Mouse (Mus musculus): ENCODE measurements around the gene Kat7. TPM values are rescaled to one million over a fixed set of nuclear protein-coding genes. Genes with fewer than 3 reads are reported as not detected.

Kat7 gene
- polyA plus RNA-seq (2015; fragmentation: Nextera tagmentation; extraction: Ambion mirVana), result 43.3 and 51.3 TPM in 2 replicates

GRCm38 (mm10) chr11:95310007-95310647 is at the start of gene Kat7:
Gene Kat7 (minus strand): TSS chr11:95310246.
- Histone ChIP-seq H3K27me3 (no peaks in the 10 kb centered on the region), H3K4me3 (peak within 1 kb of the TSS; percentile 96), H3K36me3 (peaks cover 9% of the 10 kb centered on the region), H3K4me2 (peak within 1 kb of the TSS; percentile 73), H3K4me1 (replicated peaks) (peaks cover 23% of the 10 kb centered on the region), H3K9ac (peak within 1 kb of the TSS; percentile 98), H3K9me3 (replicated peaks) (no peaks in the 10 kb centered on the region), H3K27ac (peak within 1 kb of the TSS; percentile 98)
- ATAC-seq (replicated peaks; ENCODE audit: insufficient number of reproducible peaks, insufficient read depth, low FRiP score, low read depth), result peak; percentile 93
- under 1% methylated on average over 42 of the region's 42 CpGs for WGBS

DNA sequence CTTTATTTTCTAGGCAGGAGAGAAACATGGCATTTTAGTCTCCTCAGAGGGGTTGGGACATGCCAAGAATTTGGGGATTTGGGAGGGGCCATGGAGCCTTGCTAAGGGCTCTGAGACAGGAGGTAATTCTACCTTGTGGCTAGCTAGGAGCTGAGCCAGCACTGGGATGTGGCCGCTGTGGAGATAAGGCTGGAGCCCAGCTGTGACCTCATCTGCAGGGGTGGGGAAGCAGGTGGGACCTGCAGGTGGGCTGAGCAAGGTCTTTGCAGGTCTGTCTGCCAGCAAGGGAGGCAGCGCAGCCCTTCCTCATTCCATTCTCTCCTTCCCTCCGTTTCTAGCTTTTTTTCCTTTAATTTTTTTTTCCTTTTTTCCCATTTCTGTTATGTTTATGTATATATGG is 48.2 kb upstream of the Kat7 start:
- H3K9me3 ChIP-seq (replicated peaks), result no peaks in the 10 kb centered on the region
- H3K4me2 ChIP-seq, result no peak overlapping the region
- no peaks in the 10 kb centered on the region for H3K27me3 ChIP-seq
- WGBS, result 49% methylated on average over 3 of the region's 3 CpGs
- peaks cover 26% of the 10 kb centered on the region for H3K4me1 ChIP-seq (replicated peaks)
- H3K36me3 ChIP-seq, result no peaks in the 10 kb centered on the region
- H3K9ac ChIP-seq, result no peak overlapping the region
- H3K4me3 ChIP-seq, result no peak overlapping the region
- H3K27ac ChIP-seq, result no peak overlapping the region
- ATAC-seq (replicated peaks; ENCODE audit: insufficient number of reproducible peaks, insufficient read depth, low FRiP score, low read depth), result no peak

- no peak overlapping the region for H3K4me3 ChIP-seq
- no peaks in the 10 kb centered on the region for H3K9me3 ChIP-seq (replicated peaks)
- peak overlapping the region; percentile 16 for H3K4me2 ChIP-seq
- no peaks in the 10 kb centered on the region for H3K27me3 ChIP-seq
- H3K27ac ChIP-seq, result peak overlapping the region; percentile 28; the same call in 1 of the 2 replicates
- ATAC-seq (replicated peaks; ENCODE audit: insufficient number of reproducible peaks, insufficient read depth, low FRiP score, low read depth), result peak; percentile 65; the same call in 1 of the 2 replicates
- H3K36me3 ChIP-seq, result no peaks in the 10 kb centered on the region
- H3K9ac ChIP-seq, result peak overlapping the region; percentile 4; the same call in 1 of the 2 replicates
- WGBS, result 42% methylated on average over 17 of the region's 17 CpGs
- H3K4me1 ChIP-seq (replicated peaks), result peaks cover 26% of the 10 kb centered on the region
Measured at GRCm38 (mm10) chr11:95356469-95357273, 46.6 kb upstream of the Kat7 start.

GRCm38 (mm10) chr11:95356039-95356438 is 46.0 kb upstream of the Kat7 start:
- no peak overlapping the region; the same call in 1 of the 2 replicates for H3K4me2 ChIP-seq
- ATAC-seq (replicated peaks; ENCODE audit: insufficient number of reproducible peaks, insufficient read depth, low FRiP score, low read depth), result no peak
- no peak overlapping the region for H3K4me3 ChIP-seq
- H3K9me3 ChIP-seq (replicated peaks), result no peaks in the 10 kb centered on the region
- H3K4me1 ChIP-seq (replicated peaks), result peaks cover 26% of the 10 kb centered on the region
- no peak overlapping the region for H3K9ac ChIP-seq
- H3K36me3 ChIP-seq, result no peaks in the 10 kb centered on the region
- no peaks in the 10 kb centered on the region for H3K27me3 ChIP-seq
- H3K27ac ChIP-seq, result no peak overlapping the region
- WGBS, result 76% methylated on average over 7 of the region's 7 CpGs

DNA sequence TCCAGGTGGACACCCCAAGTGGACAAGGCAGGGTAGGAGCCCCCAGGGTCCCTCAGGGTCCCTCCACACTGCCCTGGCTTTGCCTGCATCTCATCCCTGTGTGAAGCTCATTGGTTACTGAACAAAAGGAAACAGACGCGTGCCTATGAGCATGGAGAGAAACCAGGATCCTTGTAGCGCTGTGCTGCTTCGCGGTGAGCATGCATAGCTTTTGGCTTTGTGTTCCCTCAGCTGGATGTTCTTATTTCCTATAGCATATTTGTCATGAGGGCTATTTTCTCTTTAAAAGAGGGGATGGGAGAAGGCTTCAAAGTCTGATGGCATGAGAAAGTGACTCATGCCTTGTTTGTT is 45.6 kb upstream of the Kat7 start:
- no peaks in the 10 kb centered on the region for H3K9me3 ChIP-seq (replicated peaks)
- H3K27me3 ChIP-seq, result no peaks in the 10 kb centered on the region
- 88% methylated on average over 5 of the region's 5 CpGs for WGBS
- peak overlapping the region; percentile 33; the same call in 1 of the 2 replicates for H3K4me2 ChIP-seq
- no peak overlapping the region for H3K4me3 ChIP-seq
- no peak for ATAC-seq (replicated peaks; ENCODE audit: insufficient number of reproducible peaks, insufficient read depth, low FRiP score, low read depth)
- H3K36me3 ChIP-seq, result no peaks in the 10 kb centered on the region
- no peak overlapping the region for H3K27ac ChIP-seq
- no peak overlapping the region for H3K9ac ChIP-seq
- peaks cover 26% of the 10 kb centered on the region for H3K4me1 ChIP-seq (replicated peaks)

- no peaks in the 10 kb centered on the region for H3K36me3 ChIP-seq
- no peak overlapping the region for H3K4me3 ChIP-seq
- H3K4me2 ChIP-seq, result peak overlapping the region; percentile 33; the same call in 1 of the 2 replicates
- H3K9me3 ChIP-seq (replicated peaks), result no peaks in the 10 kb centered on the region
- 74% methylated on average over 12 of the region's 12 CpGs for WGBS
- peaks cover 26% of the 10 kb centered on the region for H3K4me1 ChIP-seq (replicated peaks)
- no peak for ATAC-seq (replicated peaks; ENCODE audit: insufficient number of reproducible peaks, insufficient read depth, low FRiP score, low read depth)
- no peak overlapping the region for H3K9ac ChIP-seq
- H3K27ac ChIP-seq, result no peak overlapping the region
- H3K27me3 ChIP-seq, result no peaks in the 10 kb centered on the region
Measured at GRCm38 (mm10) chr11:95354945-95355660, 45.1 kb upstream of the Kat7 start.

- no peak for ATAC-seq (replicated peaks; ENCODE audit: insufficient number of reproducible peaks, insufficient read depth, low FRiP score, low read depth)
- Histone ChIP-seq H3K36me3 (no peaks in the 10 kb centered on the region), H3K9ac (no peak overlapping the region), H3K27me3 (no peaks in the 10 kb centered on the region), H3K4me1 (replicated peaks) (peaks cover 26% of the 10 kb centered on the region), H3K4me3 (no peak overlapping the region), H3K4me2 (no peak overlapping the region), H3K9me3 (replicated peaks) (no peaks in the 10 kb centered on the region), H3K27ac (no peak overlapping the region)
- 83% methylated on average over 14 of the region's 14 CpGs for WGBS
Measured at GRCm38 (mm10) chr11:95354228-95354944, 44.3 kb upstream of the Kat7 start.

- 73% methylated on average over 9 of the region's 9 CpGs for WGBS
Measured at GRCm38 (mm10) chr11:95353226-95353625, 43.2 kb upstream of the Kat7 start.

GRCm38 (mm10) chr11:95352686-95353085 is 42.6 kb upstream of the Kat7 start:
- no peak overlapping the region for H3K9ac ChIP-seq
- WGBS, result 88% methylated on average over 2 of the region's 2 CpGs
- H3K9me3 ChIP-seq (replicated peaks), result no peaks in the 10 kb centered on the region
- no peak overlapping the region for H3K4me2 ChIP-seq
- H3K4me1 ChIP-seq (replicated peaks), result peaks cover 23% of the 10 kb centered on the region
- H3K27me3 ChIP-seq, result no peaks in the 10 kb centered on the region
- no peaks in the 10 kb centered on the region for H3K36me3 ChIP-seq
- H3K4me3 ChIP-seq, result no peak overlapping the region
- no peak overlapping the region for H3K27ac ChIP-seq
- ATAC-seq (replicated peaks; ENCODE audit: insufficient number of reproducible peaks, insufficient read depth, low FRiP score, low read depth), result no peak

More at GRCm38 (mm10) chr11:95353226-95353625, 43.2 kb upstream of the Kat7 start:
- H3K27ac ChIP-seq, result no peak overlapping the region
- H3K4me2 ChIP-seq, result no peak overlapping the region
- no peak overlapping the region for H3K4me3 ChIP-seq
- H3K9ac ChIP-seq, result no peak overlapping the region
- no peaks in the 10 kb centered on the region for H3K27me3 ChIP-seq
- H3K9me3 ChIP-seq (replicated peaks), result no peaks in the 10 kb centered on the region
- peaks cover 26% of the 10 kb centered on the region for H3K4me1 ChIP-seq (replicated peaks)
- ATAC-seq (replicated peaks; ENCODE audit: insufficient number of reproducible peaks, insufficient read depth, low FRiP score, low read depth), result no peak
- no peaks in the 10 kb centered on the region for H3K36me3 ChIP-seq

GRCm38 (mm10) chr11:95350960-95351359 is 40.9 kb upstream of the Kat7 start:
- H3K4me1 ChIP-seq (replicated peaks), result peaks cover 9% of the 10 kb centered on the region
- no peak overlapping the region for H3K27ac ChIP-seq
- H3K4me3 ChIP-seq, result no peak overlapping the region
- 75% methylated on average over 3 of the region's 3 CpGs for WGBS
- ATAC-seq (replicated peaks; ENCODE audit: insufficient number of reproducible peaks, insufficient read depth, low FRiP score, low read depth), result no peak
- H3K36me3 ChIP-seq, result peaks cover 4% of the 10 kb centered on the region; the same call in 1 of the 2 replicates
- H3K9ac ChIP-seq, result 0 out of 2 replicates have a peak overlapping the region, but pooled peaks have one; percentile 9
- no peaks in the 10 kb centered on the region for H3K9me3 ChIP-seq (replicated peaks)
- H3K27me3 ChIP-seq, result no peaks in the 10 kb centered on the region
- H3K4me2 ChIP-seq, result no peak overlapping the region

All from heart, embryonic 15.5 days (tissue).